Mouse (Mus musculus) spleen, embryonic (tissue): ENCODE measurements at regions not wholly inside any gene's neighbourhood (a gene's known extent, or its start where the extent isn't known, plus 50 kb on each side); places are given as distances from the start of the nearest gene placed in this dataset.

Source experiments
- CTCF ChIA-PET: fragments of 350-600 bp; sonication (Branson Sonifier 250); formaldehyde crosslinking; loops from one replicate; lab custom pipeline; 2022; lab: Charles Lee

DNA sequence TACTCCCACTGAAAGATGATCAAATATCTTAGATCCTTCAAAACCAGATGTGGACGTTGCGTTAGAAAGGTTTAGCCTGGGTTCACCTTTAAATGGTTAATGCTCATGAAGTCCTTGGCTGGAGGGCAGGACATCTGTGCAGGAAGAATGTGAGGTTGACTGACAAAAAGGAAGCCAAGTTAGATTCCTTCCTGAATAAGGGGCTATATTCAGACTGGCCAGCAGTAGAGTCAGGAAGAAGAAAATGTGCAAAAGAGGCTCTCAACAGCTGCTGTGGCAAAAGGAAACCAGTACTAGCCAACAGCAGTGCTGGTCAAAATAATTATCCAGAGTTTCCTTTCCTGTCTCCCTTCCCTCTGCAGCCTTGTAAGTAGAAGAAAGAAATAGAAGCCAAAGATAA, 582.0 kb upstream of the Marcks start:
- CTCF ChIA-PET, result no interaction called here

DNA sequence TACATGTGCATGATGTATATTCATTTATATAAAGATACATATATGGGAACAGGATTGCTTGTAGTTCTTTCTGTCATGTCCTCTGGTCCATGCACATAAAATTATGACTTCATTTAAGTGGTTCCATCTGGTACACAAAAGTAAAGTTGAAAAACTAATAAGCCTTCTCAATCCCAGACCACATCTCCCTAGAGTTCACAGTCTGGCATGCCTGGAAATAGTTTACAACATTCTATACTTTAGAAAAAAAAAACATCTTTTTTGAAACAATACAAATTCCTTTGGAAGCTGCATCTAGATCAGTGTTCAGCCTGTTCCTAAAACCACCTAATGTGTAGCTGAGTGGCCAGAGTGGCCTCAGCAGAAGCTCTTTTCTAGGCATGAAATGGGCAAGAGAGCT, 578.2 kb upstream of the Marcks start:
- CTCF ChIA-PET, result no interaction called here

DNA sequence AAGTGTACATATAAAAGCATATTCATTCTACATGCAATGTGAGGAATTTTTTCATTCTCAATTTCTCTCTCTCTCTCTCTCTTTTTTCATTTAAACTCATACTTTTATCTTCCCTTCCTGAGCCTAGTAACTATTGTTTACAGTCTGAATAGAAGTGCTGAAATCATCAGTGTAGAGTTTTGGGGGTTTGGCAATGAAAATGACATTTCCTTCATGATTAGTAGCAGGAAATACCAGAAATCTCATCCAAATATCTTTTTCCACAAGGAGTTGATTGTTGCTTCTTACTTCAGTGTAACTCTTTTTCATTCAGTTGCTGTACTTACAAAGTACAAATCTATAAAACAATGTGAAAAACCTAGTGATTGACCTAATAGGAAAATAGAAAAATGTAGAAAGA, 572.7 kb upstream of the Marcks start:
- CTCF ChIA-PET, result no interaction called here

DNA sequence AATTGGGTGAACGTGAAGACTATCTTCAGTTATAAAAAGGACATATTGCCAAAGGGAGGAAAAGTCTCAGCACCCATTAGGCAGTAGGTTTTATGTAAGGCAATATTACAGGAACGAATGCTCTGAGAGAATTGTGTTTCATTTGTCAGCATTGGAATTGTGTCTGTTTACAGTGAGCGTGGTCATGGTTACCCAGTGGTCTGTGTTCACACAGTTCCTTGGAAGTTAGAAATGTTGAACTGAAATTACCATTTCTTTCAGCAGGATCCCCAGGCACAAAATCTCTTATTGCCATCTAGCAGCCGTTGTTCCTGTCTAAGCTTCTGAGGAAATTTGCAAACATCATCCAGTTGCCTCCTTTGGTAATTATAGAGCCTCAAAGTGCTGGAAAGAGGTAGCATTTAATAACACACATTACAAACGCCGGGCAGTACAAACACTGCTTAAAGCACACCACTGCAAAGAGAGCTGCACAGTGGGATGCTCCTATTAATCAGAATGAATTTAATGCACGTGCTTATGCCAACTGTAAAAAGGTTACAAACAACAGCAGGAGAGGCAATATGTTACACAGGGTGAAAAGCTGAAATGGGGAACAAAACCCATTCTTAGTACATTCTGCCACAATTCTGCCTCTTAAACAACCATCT, 555.4 kb upstream of the Marcks start:
- CTCF ChIA-PET, result no interaction called here

DNA sequence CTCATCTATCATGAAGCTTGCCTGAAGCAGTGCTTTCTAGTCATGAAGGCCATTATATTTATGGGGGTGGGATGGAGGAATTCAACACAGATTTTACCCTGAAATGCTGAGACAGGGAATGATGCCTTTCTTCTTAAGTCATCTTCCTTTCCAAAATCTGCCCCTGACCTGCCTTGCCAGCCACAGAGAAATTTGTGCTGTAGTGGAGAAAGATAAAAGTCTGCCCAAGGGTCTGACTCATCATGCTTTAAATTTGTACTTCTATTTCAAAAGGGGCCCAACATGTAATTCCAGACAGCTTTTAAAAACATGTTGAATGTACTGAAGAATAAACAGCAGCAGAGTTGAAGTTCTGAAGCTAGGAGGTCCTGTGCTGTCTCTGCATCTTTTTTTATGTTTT, 554.1 kb upstream of the Marcks start:
- CTCF ChIA-PET, result no interaction called here

DNA sequence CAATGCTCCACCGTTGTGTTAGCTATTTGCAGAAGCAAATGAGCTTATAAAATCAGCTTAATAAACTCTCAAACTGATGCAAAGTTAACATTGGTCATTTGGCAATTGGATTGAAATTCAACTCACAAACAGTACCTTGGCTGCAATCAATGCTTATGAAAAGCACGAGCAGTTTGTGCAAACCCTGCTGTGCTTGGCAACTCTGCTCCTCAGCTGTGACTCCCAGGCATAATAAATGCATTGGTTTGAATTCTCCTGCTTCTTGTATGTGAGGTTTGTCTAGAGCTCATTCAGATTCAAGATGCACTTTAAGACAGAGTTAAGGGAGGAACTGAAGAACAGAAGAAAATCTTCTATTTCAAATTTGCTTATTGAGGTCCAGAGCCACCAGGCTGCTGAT, 553.2 kb upstream of the Marcks start:
- CTCF ChIA-PET, result no interaction called here

DNA sequence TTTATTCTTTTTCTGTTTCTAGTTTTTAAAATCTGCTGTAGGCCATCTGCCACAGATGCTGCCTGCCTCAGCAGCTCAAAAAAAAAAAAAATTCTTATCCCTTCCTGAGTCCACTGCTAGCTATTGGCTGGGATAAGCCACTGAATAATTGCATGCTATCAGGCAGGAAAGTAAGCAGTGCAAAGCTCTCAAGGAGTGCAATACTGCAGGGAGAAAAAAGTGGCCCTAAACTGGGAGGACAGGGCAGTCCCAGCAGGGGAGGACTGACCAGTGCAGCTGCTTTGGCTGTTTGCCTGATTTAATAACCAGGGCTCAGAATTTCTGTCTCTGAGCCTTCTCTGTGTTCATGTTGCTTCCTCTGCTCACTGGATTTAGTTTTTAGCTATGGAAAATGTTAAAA, 544.4 kb upstream of the Marcks start:
- CTCF ChIA-PET, result no interaction called here

DNA sequence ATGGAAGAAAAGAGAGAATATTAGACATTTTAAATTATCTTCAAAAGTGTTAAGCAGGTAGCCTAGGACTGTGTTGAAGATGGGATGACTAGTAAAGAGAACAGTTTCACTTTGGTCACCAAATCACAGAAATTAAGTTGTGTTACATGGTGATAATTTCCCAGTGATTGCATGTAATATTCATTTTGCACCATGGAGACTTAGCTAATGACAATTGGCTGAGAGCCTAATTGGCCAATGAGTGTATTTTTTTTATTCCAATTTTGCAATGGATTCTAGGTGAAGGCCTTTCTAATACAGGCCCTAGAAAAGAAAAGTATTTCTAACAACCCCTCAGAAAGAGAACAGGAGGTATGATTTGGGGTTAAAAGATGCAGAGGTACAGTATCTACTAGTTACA, 541.9 kb upstream of the Marcks start:
- CTCF ChIA-PET, result no interaction called here

DNA sequence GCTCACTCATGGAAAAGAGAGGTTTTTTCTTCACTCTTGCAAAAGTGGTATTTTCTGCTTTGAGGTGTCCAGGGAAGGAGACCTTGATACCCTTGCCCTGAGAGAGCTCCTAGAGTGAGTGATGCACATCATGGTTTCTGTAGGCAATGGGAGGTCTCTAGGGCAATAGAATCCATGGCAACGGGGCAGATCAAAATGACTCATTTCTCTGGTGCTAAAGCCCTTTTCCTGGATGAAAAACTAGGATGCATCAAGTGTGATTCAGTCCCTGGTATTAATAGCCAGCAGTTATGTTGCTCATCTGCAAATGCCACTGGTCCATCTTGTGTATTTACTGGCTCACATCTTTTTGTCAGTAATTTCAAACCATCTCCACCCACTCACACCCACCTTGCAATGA, 539.1 kb upstream of the Marcks start:
- CTCF ChIA-PET, result no interaction called here

DNA sequence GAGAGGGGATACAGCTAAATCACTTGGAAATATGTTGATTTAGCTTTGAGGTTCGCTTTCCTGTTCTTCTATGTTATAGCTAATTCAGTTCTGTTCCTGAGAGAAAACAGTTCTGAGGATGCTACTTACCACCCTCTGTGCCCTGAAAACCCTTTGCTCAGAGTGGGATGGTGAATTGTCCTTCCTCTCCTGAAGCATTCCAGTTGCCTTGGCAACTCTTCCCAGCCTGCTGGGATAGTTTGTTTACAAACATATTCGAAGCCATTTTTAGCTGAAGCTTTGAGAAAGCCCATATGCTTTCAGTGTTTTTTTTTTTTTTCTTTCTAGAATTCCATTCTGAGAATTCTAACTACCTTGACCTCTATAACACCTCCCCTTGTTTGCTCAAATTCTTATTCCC, 530.1 kb upstream of the Marcks start:
- CTCF ChIA-PET, result no interaction called here

DNA sequence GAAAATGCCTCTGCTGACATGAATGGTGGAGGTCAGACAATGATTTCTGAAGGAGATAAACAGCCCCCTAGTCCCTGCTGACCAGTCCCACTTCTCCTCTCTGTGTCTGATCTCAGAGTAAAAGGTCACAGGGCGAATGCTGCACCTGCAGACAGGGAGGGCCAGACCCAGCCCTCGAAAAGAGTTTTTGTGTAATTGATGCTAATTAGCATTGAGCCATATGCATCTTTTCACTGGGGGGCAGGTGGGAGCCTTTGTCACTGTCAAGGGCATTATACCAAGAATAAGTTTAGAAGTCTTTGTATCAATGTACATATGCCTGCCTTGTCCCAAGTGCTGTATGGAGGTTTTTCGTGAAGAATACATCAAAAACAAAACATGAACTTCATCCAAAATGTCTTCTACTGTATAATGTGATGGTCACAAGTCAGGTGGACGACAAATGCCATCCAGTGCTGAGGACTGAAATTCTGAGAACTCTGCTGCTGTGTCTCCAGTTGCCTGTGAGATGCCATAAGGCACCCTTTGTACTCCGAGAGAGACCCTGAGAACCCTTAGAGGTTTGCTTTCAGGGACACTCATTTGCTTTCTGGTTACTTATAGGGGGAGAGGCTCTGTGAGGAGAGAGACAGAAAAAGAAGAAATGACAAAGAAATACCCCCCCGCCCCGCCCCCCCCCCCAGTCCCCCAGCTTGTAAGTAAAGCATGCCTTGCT, 528.5 kb upstream of the Marcks start:
- CTCF ChIA-PET, result no interaction called here

DNA sequence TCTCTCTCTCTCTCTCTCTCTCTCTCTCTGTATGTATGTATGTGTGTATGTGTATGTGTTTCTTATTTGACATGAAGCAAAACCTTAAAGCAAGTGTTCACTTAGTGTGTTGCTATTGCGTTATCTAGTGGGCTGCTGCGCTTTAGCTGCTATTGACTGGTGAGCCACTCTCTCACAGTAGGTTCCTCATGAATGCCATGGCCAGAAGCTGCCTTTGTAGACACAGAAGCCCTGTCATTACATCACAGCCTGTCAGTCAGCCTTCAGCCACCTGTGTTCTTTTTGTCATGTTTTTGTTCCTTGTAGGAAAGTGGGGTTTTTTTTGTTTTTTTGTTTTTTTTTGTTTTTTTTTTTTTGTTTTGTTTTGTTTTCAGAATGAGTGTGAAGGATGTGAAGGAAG, 527.8 kb upstream of the Marcks start:
- CTCF ChIA-PET, result no interaction called here

DNA sequence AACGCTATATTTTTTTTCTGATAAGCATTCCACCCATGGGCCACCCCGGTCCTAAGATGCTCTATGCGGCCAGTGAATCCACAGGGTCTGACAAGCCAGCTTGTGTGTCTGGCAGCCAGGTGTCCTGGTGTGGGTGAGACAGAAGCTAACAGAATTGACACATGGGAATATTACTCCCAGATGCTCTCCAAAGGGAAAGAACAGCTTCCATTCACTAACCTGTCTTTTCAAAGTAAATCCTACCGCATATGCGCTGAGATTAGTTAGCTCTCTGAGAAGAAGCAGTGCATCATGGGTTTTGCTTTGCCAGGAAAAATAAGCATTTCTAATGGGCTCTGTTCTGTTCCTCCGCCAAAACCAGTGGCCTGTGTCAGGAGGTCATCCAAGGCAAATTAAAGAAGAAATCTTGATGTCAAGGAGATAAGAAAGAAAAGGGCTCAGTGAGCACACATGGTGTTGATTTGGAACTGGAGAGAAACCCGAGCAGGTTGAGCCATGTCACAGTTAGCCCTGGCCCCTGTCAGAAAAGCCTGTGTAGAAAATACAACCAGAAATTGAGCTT, 498.4 kb upstream of the Marcks start:
- CTCF ChIA-PET, result interaction anchor here (0.5 kb wide), 1 partner anchor 547 kb away, joined by 3 read pairs; no protein-coding TSS in a partner anchor

DNA sequence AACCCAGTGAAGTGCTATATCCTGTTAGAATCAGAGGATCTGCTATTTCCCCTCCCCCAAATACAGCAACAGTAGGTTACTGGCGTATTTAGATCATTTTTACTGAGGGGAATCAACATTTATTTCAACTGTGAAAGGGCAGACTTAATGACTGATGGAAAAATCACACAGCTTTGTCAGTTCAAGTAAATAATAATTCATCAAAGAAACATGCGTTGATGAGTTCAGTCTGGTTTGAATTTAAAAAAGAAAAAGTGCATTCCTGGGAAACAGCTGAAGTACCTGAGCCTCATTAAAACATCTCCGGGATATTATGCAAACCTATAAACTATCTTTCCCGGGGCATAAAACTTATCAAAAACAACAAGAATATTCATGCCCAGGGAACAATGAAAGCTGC, 497.7 kb upstream of the Marcks start:
- CTCF ChIA-PET, result no interaction called here

DNA sequence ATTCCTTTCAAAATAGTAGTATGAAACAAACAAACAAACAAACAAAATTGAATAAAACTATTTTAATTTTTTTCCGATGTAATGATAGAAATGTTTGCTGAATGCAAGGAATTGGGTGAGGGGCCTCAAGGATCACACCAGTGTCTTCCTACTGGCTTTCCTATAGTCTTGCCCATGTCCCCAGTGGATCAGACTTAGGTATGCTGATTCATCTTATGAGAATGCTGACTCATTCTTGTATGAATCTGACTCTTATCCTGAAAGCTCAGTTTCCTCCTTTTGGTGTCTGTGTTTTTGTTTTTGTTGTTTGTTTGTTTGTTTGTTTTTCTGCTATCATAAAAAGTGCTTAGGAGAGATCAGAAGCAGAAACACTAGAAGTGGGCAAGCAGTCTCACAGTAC, 491.7 kb upstream of the Marcks start:
- CTCF ChIA-PET, result no interaction called here

DNA sequence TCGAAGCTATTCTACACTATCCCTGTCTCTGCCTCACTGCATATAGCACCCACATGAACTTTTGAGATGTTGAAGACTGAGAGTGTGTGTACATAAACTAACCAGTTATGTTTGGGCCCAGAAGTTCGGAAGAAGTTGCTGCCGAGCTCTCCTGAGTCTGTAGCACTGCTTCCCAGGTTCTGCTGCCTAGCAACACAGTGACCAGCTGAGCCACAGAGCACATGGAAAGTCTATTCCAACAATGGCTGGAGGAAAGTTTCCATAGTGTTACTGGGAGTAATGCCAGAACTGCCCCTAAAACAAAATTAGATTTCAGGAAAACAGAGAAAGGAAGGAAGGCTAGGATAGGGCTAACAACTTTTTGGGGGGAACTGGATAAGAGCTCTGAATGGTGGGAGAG, 489.2 kb upstream of the Marcks start:
- CTCF ChIA-PET, result no interaction called here

DNA sequence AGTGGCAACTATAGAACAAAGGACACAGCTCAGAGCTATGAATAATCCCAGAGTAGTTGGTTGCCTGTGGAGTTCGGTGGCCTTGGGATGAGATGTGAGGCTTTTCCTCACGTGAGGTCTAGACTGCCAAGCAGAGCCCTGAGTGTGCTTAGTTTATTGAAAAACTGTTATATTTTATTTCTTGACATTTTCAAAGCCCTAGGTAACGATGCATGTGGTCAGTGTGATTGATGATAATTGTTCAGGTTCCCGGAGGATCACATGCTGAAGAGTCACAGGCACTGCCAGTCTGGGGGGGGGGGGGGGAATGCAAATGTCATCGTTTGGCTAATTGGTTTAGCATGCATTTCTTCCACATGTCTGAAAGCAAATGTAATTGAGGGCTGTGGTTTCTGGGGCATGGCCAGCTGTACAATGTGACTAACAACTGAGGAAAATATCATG, 488.1 kb upstream of the Marcks start:
- CTCF ChIA-PET, result no interaction called here

DNA sequence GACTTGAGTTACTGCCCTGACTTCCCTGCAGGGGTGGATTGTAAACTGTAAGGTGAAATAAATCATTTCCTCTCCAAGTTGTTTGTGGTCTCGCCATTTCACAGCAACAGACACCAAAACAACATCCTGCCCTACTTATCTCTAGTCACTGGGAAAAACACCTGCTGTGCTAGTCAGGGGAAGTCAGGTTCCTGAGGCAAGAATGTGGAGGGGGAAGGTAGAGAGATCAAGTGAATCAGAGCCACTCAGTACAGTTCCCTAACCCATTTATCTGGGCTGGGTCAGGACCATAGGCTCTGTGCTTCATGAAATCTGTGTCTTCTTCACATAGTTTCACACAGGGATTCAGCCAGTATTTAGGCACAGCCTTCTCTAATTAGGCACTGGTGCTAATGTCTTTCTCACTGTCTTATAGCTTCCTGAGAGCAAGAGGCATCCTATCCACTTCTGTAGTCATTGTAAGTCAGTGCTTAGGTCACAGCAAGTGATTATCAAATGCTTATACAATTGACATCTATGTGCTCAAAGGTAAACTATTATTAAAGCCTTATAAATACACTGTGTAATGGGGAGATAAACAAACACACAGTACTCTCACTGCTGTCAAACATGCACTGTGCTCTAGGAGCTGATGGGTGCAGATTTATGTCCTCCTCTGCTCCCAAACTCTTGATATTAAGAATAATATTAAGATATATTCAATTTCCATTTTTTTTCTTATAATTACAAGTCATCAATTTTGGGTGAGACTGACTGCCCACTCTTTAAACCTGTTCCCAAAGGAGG, 487.4 kb upstream of the Marcks start:
- CTCF ChIA-PET, result no interaction called here

DNA sequence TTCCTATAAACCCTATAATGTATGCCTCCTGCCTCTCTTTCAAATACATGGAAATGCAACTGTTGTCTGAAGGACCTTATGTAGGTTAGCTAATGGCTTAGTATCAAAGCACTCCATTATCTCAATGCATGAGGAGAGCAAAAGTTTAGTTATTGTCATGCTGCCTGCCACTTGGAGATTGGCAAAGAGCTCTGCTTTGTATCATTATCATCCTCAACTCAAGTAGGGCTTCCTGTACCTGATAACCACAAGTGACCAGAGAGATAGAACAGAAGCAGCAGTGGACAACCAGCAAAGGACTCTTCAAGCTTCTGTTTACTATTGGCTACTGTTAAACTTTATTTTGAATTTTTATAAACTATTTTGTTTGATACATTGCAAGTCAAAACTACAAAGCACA, 484.3 kb upstream of the Marcks start:
- CTCF ChIA-PET, result no interaction called here

DNA sequence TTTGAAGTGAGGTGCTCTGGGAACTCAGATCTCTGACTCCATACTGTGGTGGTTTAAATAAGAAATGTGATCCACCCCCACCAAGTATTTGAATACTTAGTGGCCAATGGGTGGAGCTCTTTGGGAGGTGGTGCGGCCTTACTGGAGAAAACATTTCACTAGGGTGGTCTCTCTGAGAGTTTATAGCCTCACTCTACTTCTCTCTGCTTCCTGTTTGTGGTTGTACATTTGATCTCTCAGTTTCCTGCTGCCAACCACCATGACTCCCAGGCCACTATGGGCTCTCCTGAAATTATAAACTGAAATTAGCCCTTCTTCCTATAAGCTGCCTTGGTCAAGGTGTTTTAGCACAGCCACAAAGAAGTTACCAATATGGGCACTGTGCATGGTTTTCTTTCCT, 479.9 kb upstream of the Marcks start:
- CTCF ChIA-PET, result no interaction called here

DNA sequence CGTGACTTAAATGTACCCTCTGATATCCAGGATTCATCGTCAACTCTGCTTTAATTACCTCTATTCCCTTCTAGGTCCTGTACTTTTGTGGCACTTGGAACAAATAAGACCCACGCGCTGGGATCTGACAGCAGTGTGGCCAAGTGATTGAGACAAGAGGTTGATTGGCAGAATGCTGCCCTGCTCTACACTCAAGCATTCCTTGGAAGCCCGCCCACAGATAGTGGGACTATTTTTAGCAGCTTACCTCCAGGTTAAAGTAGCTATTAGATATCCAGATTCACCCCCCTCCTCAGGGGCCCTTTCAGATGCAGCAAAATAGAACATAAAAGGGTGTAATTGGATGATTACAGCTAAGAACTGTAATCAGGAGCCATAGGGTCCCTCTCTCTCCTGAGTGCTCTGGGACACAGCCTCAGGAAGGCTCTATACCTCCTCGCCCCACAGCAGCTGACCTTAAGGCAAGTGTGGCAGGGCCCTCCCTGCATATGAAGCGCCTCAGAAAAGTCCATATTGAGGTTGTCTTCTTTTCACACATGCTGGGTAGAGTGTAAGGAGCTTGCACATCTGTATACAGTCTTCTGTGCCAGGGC, 479.1 kb upstream of the Marcks start:
- CTCF ChIA-PET, result no interaction called here
